Mouse (Mus musculus) intestine, embryonic 14.5 days (tissue): ENCODE results near the gene M6pr. TPM values are rescaled to one million over a fixed set of nuclear protein-coding genes. Genes with fewer than 3 reads are reported as not detected.

Source experiments
- ATAC-seq: fragments of 200-750 bp; cut with Nextera tagmentation; replicated peaks from 2 replicates; pipeline ENCODE4 v1.8.0; 2017; ENCODE audit warnings: low read depth, moderate number of reproducible peaks, moderate TSS enrichment, moderate library complexity; ENCODE audit not compliant: low FRiP score, low TSS enrichment
- DNase-seq: peaks from one replicate; pipeline ENCODE4 v3.0.0-alpha.2; 2018; ENCODE audit warnings: low spot score
- H3K27ac ChIP-seq: fragments of 300-500 bp; sonication (generic); 2 replicates; pipeline ENCODE4 v1.5.1; 2014; ENCODE audit warnings: low read depth, mild to moderate bottlenecking, control low read depth
- H3K27me3 ChIP-seq: fragments of 300-500 bp; sonication (generic); replicated peaks from 2 replicates; pipeline ENCODE4 v1.6.1; 2014; ENCODE audit warnings: low read length, control low read depth; ENCODE audit not compliant: control insufficient read depth, insufficient read depth
- H3K36me3 ChIP-seq: fragments of 300-500 bp; sonication (generic); 2 replicates; pipeline ENCODE4 v1.6.1; 2014; ENCODE audit warnings: low read length, control low read depth; ENCODE audit not compliant: control insufficient read depth, insufficient read depth
- H3K4me1 ChIP-seq: fragments of 300-500 bp; sonication (generic); replicated peaks from 2 replicates; pipeline ENCODE4 v1.6.1; 2014; ENCODE audit warnings: low read length, control low read depth, mixed read lengths; ENCODE audit not compliant: control insufficient read depth, insufficient read depth
- H3K4me2 ChIP-seq: fragments of 300-500 bp; sonication (generic); 2 replicates; pipeline ENCODE4 v1.6.1; 2014; ENCODE audit warnings: low read length
- H3K4me3 ChIP-seq: fragments of 300-500 bp; sonication (generic); 2 replicates; pipeline ENCODE4 v1.5.1; 2014; ENCODE audit warnings: low read depth, low read length, control low read depth, mixed read lengths
- H3K9ac ChIP-seq: fragments of 300-500 bp; sonication (generic); 2 replicates; pipeline ENCODE4 v1.6.1; 2014; ENCODE audit warnings: mild to moderate bottlenecking, low read length
- H3K9me3 ChIP-seq: fragments of 300-500 bp; sonication (generic); 2 replicates; pipeline ENCODE4 v1.6.1; 2016; ENCODE audit warnings: low read length, control low read depth; ENCODE audit not compliant: control insufficient read depth
- WGBS: fragments of 180-500 bp; shearing (Covaris S2); extraction: QIAGEN DNeasy Blood & Tissue Kit; methylation state at CpG from one replicate; pipeline ENCODE4 v1.1.7; 2014; 5-methylcytosine and 5-hydroxymethylcytosine counted together
- polyA plus RNA-seq: library from polyadenylated mRNA; unstranded; fragments of >200 nt; fragmentation: Nextera tagmentation; extraction: Ambion mirVana; gene quantifications from 2 replicates; pipeline ENCODE4 v1.2.1, GENCODE M21; 2014

Gene M6pr
- polyA plus RNA-seq, 1 experiment from 2014 or later, result 123 TPM

GRCm38 (mm10) chr6:122284304-122284703, 24.2 kb upstream of the M6pr start:
- no peaks in the 10 kb centered on the region for H3K27me3 ChIP-seq
- no peaks in the 10 kb centered on the region for H3K4me1 ChIP-seq
- H3K4me3 ChIP-seq, result no peak overlapping the region
- H3K36me3 ChIP-seq, result no peaks in the 10 kb centered on the region
- no peak for DNase-seq
- 88% methylated on average over 4 of the region's 4 CpGs for WGBS
- H3K4me2 ChIP-seq, result no peak overlapping the region
- no peak overlapping the region for H3K9ac ChIP-seq
- ATAC-seq, result no peak
- no peak overlapping the region for H3K27ac ChIP-seq
- no peaks in the 10 kb centered on the region for H3K9me3 ChIP-seq

GRCm38 (mm10) chr6:122284823-122285222, 23.7 kb upstream of the M6pr start:
- no peak for ATAC-seq

DNA sequence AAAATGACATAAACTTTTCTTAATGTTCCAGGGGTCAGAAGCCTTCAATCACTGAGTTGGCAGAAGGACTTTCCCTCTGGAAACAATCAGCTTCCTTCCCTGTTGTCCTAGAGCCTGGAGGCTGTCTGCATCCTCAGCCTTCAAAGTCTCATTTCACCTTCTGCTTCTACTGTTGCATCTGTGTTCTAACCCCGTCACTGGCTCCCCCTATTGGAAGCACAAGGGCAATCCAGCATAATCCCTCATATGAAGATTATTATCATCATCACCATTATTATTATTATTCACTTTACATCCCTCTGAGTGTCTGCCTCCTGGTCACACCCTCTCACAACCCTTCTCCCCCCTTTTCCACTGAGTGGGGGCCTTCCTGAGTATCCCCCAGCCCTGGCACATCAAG, 20.3 kb upstream of the M6pr start:
- Histone ChIP-seq H3K4me2 (no peak overlapping the region), H3K27ac (no peak overlapping the region), H3K27me3 (no peaks in the 10 kb centered on the region), H3K9ac (no peak overlapping the region), H3K4me1 (no peaks in the 10 kb centered on the region), H3K9me3 (no peaks in the 10 kb centered on the region), H3K4me3 (no peak overlapping the region), H3K36me3 (no peaks in the 10 kb centered on the region)
- no peak for ATAC-seq
- 32% methylated on average over 1 of the region's 1 CpGs for WGBS
- no peak for DNase-seq

More at GRCm38 (mm10) chr6:122284823-122285222, 23.7 kb upstream of the M6pr start:
- no peaks in the 10 kb centered on the region for H3K9me3 ChIP-seq
- H3K36me3 ChIP-seq, result no peaks in the 10 kb centered on the region
- H3K4me2 ChIP-seq, result no peak overlapping the region
- DNase-seq, result no peak
- WGBS, result 52% methylated on average over 1 of the region's 1 CpGs
- H3K4me1 ChIP-seq, result no peaks in the 10 kb centered on the region
- no peak overlapping the region for H3K27ac ChIP-seq
- H3K4me3 ChIP-seq, result no peak overlapping the region
- no peaks in the 10 kb centered on the region for H3K27me3 ChIP-seq
- no peak overlapping the region for H3K9ac ChIP-seq

- Histone ChIP-seq H3K4me1 (no peaks in the 10 kb centered on the region), H3K9ac (no peak overlapping the region), H3K27ac (no peak overlapping the region), H3K9me3 (no peaks in the 10 kb centered on the region), H3K27me3 (no peaks in the 10 kb centered on the region), H3K4me3 (no peak overlapping the region), H3K4me2 (no peak overlapping the region), H3K36me3 (no peaks in the 10 kb centered on the region)
- DNase-seq (no peak), ATAC-seq (no peak)
- WGBS, result 76% methylated on average over 1 of the region's 1 CpGs
Observed at GRCm38 (mm10) chr6:122289313-122289712, 19.2 kb upstream of the M6pr start.

DNA sequence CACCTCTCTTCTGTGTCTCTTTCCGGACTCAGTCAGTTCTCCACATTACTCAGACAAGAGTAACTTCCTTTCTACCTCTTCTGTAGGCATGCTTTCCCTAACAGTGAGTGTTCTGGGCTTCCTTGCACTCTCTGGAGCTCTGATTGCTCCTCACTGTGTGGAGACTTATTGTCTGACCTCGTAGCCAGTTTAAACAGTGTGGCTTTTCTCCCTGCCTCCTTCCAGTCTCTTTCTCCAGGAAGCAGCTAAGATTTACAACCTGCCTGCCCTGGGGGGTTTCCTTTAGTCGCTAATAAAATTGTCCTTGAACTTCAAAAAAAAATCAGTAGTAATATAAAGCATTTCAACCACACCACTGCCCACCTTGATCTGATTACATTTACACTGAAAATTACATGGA, 18.3 kb upstream of the M6pr start:
- Histone ChIP-seq H3K4me2 (no peak overlapping the region), H3K4me3 (no peak overlapping the region), H3K4me1 (no peaks in the 10 kb centered on the region), H3K9ac (no peak overlapping the region), H3K27me3 (no peaks in the 10 kb centered on the region), H3K9me3 (no peaks in the 10 kb centered on the region), H3K27ac (no peak overlapping the region), H3K36me3 (no peaks in the 10 kb centered on the region)
- DNase-seq (no peak), ATAC-seq (no peak)
- WGBS, result 8% methylated on average over 3 of the region's 3 CpGs

DNA sequence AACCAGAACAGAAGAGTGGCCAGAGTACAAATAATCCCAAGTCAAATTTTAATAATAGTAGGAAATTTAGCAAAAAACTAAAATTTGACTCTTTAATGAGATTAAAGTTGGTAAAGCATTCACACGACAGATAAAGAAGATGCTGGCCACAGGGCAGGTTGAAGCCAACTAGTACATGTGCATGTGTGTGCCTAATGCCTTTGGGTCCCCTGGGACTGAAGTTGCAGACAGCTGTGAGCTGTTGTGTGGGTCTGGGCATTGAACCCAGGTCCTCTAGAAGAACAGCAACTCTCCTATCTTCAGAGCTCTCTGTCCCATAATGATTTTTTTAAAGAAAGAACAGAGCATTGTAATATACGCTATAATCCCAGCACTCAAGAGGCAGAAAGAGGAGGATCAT, 17.3 kb upstream of the M6pr start:
- Histone ChIP-seq H3K27me3 (no peaks in the 10 kb centered on the region), H3K4me2 (no peak overlapping the region), H3K9me3 (no peaks in the 10 kb centered on the region), H3K9ac (no peak overlapping the region), H3K36me3 (no peaks in the 10 kb centered on the region), H3K4me1 (no peaks in the 10 kb centered on the region), H3K27ac (no peak overlapping the region), H3K4me3 (no peak overlapping the region)
- 85% methylated on average over 2 of the region's 2 CpGs for whole genome bisulfite sequencing
- ATAC-seq (no peak), DNase-seq (no peak)

DNA sequence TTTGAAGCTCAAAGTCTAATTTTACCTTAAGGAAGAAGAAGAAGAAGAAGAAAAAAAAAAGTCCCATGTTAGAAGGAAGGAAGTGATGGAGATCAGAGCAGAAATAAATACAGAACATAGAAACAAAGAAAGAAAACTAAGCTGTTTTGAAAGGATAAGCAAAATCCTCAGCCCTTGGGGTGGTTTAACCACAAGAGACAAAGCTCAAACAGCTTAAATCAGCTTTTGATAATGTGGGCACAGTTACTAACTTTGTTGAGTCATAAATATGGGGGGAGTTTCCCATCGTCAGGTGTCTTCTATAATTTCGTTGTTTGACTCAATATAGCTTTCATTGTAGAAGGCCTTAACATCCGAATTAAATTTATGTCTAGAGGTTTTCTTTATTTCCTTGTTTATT, 16.8 kb upstream of the M6pr start:
- no peaks in the 10 kb centered on the region for H3K27me3 ChIP-seq
- H3K9ac ChIP-seq, result no peak overlapping the region
- no peak overlapping the region for H3K27ac ChIP-seq
- no peak overlapping the region for H3K4me2 ChIP-seq
- ATAC-seq (no peak), DNase-seq (no peak)
- no peaks in the 10 kb centered on the region for H3K36me3 ChIP-seq
- H3K4me3 ChIP-seq, result no peak overlapping the region
- no peaks in the 10 kb centered on the region for H3K4me1 ChIP-seq
- H3K9me3 ChIP-seq, result no peaks in the 10 kb centered on the region
- WGBS, result 74% methylated on average over 3 of the region's 3 CpGs

DNA sequence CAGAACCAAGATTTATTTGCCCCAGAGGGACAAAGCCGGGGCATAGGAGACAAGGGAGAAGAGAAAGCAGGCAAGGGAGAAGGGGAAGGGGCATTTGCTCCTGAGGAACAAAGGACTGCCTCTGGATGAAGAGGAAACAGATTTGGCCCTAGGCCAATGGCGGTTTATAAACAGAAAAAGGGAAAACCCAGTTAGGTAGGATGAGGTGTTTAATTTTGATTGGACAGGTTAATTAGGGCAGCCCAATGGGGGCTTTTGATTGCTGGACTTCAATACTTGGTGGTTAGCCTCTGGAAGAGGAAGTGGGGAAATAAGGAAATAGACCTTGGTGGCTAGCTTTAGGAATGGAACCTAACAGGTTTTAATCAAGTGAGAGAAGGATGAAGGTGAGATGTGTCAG, 16.3 kb upstream of the M6pr start:
- H3K27ac ChIP-seq, result no peak overlapping the region
- no peaks in the 10 kb centered on the region for H3K27me3 ChIP-seq
- H3K9ac ChIP-seq, result no peak overlapping the region
- H3K9me3 ChIP-seq, result no peaks in the 10 kb centered on the region
- ATAC-seq (no peak), DNase-seq (no peak)
- H3K4me3 ChIP-seq, result no peak overlapping the region
- H3K4me2 ChIP-seq, result no peak overlapping the region
- no peaks in the 10 kb centered on the region for H3K36me3 ChIP-seq
- H3K4me1 ChIP-seq, result 0 out of 2 replicates have a peak, but pooled peaks cover 3% of the 10 kb centered on the region
- 45% methylated on average over 2 of the region's 2 CpGs for WGBS

GRCm38 (mm10) chr6:122293121-122293520, 15.4 kb upstream of the M6pr start:
- Histone ChIP-seq H3K36me3 (no peaks in the 10 kb centered on the region), H3K4me3 (no peak overlapping the region), H3K4me2 (no peak overlapping the region), H3K9ac (no peak overlapping the region), H3K9me3 (no peaks in the 10 kb centered on the region), H3K27ac (no peak overlapping the region), H3K4me1 (0 out of 2 replicates have a peak, but pooled peaks cover 5% of the 10 kb centered on the region), H3K27me3 (no peaks in the 10 kb centered on the region)
- DNase-seq (no peak), ATAC-seq (no peak)
- 91% methylated on average over 8 of the region's 8 CpGs for WGBS
